Mouse (Mus musculus) stomach, postnatal 0 days (tissue): ENCODE measurements around the gene Gtf3c1. TPM values are rescaled to one million over a fixed set of nuclear protein-coding genes. Genes with fewer than 3 reads are reported as not detected.

Experiments
- ATAC-seq: fragments of 200-750 bp; cut with Nextera tagmentation; 2 replicates; pipeline ENCODE4 v1.8.0; 2017; ENCODE audit not compliant: low FRiP score, low TSS enrichment
- DNase-seq: peaks from one replicate; pipeline ENCODE4 v3.0.0-alpha.2; 2016; ENCODE audit warnings: low spot score
- H3K27ac ChIP-seq: fragments of 300-500 bp; sonication (generic); replicated peaks from 2 replicates; pipeline ENCODE4 v1.5.1; 2014; ENCODE audit warnings: mild to moderate bottlenecking, control low read depth
- H3K27me3 ChIP-seq: fragments of 300-500 bp; sonication (generic); 2 replicates; pipeline ENCODE4 v1.6.1; 2014; ENCODE audit warnings: low read length; ENCODE audit not compliant: control insufficient read depth, insufficient read depth
- H3K36me3 ChIP-seq: fragments of 300-500 bp; sonication (generic); 2 replicates; pipeline ENCODE4 v1.6.1; 2014; ENCODE audit warnings: low read length, mixed read lengths; ENCODE audit not compliant: control insufficient read depth, insufficient read depth
- H3K4me1 ChIP-seq: fragments of 300-500 bp; sonication (generic); replicated peaks from 2 replicates; pipeline ENCODE4 v1.6.1; 2014; ENCODE audit warnings: antibody characterized with exemption; ENCODE audit not compliant: control insufficient read depth, insufficient read depth
- H3K4me2 ChIP-seq: fragments of 300-500 bp; sonication (generic); replicated peaks from 2 replicates; pipeline ENCODE4 v1.6.1; 2014; ENCODE audit warnings: low read depth, mild to moderate bottlenecking, control low read depth, moderate library complexity
- H3K4me3 ChIP-seq: fragments of 300-500 bp; sonication (generic); 2 replicates; pipeline ENCODE4 v1.5.1; 2014; ENCODE audit warnings: low read depth, low read length, control low read depth
- H3K9ac ChIP-seq: fragments of 300-500 bp; sonication (generic); 2 replicates; pipeline ENCODE4 v1.6.1; 2014; ENCODE audit warnings: mild to moderate bottlenecking, low read length, control low read depth, mixed read lengths
- H3K9me3 ChIP-seq: fragments of 300-500 bp; sonication (generic); 2 replicates; pipeline ENCODE4 v1.6.1; 2016; ENCODE audit warnings: low read length; ENCODE audit not compliant: control insufficient read depth
- CTCF ChIP-seq: IDR thresholded peaks from 2 replicates; pipeline ENCODE4 v1.5.1; 2016; ENCODE audit warnings: antibody characterized with exemption, low read depth, mild to moderate bottlenecking, moderate library complexity
- EP300 ChIP-seq: optimal IDR thresholded peaks from 2 replicates; pipeline ENCODE3; 2016; ENCODE audit warnings: antibody characterized with exemption
- WGBS: fragments of 180-500 bp; shearing (Covaris S2); extraction: QIAGEN DNeasy Blood & Tissue Kit; methylation state at CpG from one replicate; pipeline ENCODE4 v1.1.7; 2014; 5-methylcytosine and 5-hydroxymethylcytosine counted together
- polyA plus RNA-seq: library from polyadenylated mRNA; unstranded; fragments of >200 nt; fragmentation: Nextera tagmentation; extraction: Ambion mirVana; gene quantifications from 2 replicates; pipeline ENCODE4 v1.2.1, GENCODE M21; 2015

The Gtf3c1 gene
- polyA plus RNA-seq, 1 experiment from 2014 or later: 6.6 TPM

DNA sequence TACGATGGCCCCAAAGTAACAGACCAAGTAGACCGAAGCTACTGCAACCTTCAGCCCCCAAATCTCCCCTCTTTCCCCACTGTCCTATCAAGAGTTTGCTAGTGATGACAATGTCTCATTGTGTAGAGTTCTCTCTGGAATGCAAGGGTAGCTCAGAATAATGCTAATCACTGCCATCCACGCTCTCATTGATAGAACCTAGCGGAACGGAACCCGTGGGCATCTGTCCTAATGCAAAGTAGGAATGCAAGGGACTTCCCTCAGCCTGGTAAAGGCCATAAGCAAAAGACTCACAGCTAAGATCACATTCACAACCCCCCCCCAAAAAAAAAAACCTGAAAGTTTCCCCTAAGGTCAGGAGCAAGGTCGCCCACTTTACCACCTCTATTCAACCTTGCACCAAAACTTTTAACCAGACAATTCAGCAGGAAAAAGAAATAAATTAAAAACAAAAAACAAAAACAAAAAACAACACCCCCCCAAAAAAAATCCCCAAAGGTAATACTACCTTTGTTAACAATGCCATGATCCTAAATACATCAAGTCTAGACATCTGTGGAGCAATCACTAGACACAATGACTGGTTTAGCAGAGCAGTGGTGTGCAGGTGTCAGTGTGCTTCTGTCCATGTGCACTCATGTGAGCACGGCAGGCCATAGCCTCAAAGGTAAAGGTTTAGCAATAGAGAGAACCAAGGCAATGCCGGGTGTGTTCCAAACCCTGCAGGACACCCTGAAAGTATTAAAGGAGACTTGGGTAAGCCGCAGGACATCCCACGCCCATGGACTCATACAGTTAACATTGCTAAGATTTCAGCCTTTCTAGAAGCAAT lies 109.8 kb downstream of the Gtf3c1 start:
- H3K27me3 ChIP-seq: no peaks in the 10 kb centered on the region
- H3K27ac ChIP-seq: no peak overlapping the region
- no peak overlapping the region for H3K4me3 ChIP-seq
- H3K36me3 ChIP-seq: no peaks in the 10 kb centered on the region
- no peak overlapping the region for H3K9ac ChIP-seq
- no peak for ATAC-seq
- no peak overlapping the region for H3K4me2 ChIP-seq
- DNase-seq: no peak
- H3K9me3 ChIP-seq: no peaks in the 10 kb centered on the region
- H3K4me1 ChIP-seq: no peaks in the 10 kb centered on the region
- 94% methylated on average over 11 of the region's 11 CpGs for WGBS
- TF ChIP-seq EP300 (no peak), CTCF (no peak)

DNA sequence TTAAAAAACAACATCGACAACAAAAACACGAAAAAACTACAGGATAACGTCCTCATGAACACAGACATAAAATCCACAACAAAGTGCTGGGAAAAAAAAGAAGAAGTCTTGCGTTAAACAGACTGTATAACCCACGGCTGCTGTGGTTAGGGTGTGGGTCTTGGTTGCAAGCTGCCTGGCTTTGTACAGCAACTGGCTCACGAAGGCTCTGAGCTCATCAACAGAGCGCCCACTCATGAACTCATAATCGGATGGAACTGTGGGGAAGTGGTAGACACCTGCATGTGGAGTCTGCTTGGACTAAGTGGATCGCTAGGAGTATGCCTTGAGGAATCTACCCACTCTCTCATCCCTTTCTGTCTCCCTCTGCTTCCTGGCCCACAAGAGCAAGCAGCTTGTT lies 110.5 kb downstream of the Gtf3c1 start:
- H3K27ac ChIP-seq: no peak overlapping the region
- no peak overlapping the region for H3K4me3 ChIP-seq
- no peaks in the 10 kb centered on the region for H3K27me3 ChIP-seq
- ATAC-seq: no peak
- H3K9ac ChIP-seq: no peak overlapping the region
- no peaks in the 10 kb centered on the region for H3K4me1 ChIP-seq
- 87% methylated on average over 9 of the region's 9 CpGs for WGBS
- no peak for DNase-seq
- TF ChIP-seq CTCF: no peak
- no peak for TF ChIP-seq EP300
- H3K36me3 ChIP-seq: no peaks in the 10 kb centered on the region
- no peak overlapping the region for H3K4me2 ChIP-seq
- H3K9me3 ChIP-seq: no peaks in the 10 kb centered on the region

DNA sequence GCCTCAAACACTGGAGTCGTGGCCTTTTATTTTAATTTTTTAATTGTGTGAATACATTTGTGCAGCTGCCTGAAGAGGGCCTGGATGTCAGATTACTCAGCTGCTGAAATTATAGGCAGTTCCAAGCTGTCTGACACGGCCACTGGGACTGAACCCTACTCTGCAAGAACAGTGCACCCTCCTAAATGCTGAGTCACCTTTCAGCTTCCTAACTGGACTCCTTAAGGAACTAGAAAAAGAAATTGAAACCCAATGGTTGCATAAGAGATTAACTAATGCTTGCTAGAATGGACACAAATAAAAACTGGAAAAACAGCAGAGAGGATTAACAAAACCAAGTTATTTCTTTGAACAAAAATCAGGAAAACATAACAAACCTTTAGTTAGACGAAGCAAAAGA lies 111.2 kb downstream of the Gtf3c1 start:
- Histone ChIP-seq H3K36me3 (no peaks in the 10 kb centered on the region), H3K4me2 (no peak overlapping the region), H3K27me3 (no peaks in the 10 kb centered on the region), H3K9ac (no peak overlapping the region), H3K27ac (no peak overlapping the region), H3K4me3 (no peak overlapping the region), H3K9me3 (no peaks in the 10 kb centered on the region), H3K4me1 (no peaks in the 10 kb centered on the region)
- WGBS: 42% methylated on average over 3 of the region's 3 CpGs
- no peak for DNase-seq
- no peak for ATAC-seq
- TF ChIP-seq EP300 (no peak), CTCF (no peak)

DNA sequence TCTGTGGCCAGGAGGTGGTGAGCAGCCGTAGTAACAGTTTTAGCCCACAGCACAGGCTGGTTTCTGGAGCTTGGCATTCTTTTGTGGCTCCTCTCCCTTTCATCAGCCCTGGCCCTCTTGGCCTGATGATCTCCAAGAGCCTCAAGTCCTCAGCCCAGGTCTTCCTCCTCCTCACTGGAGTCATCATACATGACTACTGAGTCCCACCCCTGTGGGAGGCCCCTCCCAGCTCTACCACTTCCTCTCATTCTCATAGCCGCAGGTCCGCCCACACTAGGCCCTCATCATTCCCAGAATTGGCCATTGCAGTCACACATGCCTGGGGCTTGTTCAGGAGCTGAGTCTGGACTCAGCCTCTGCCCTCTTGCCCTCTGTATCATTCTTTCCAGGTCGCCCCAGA lies 113.7 kb downstream of the Gtf3c1 start:
- Histone ChIP-seq H3K9ac (no peak overlapping the region), H3K4me2 (no peak overlapping the region), H3K36me3 (no peaks in the 10 kb centered on the region), H3K4me1 (no peaks in the 10 kb centered on the region), H3K9me3 (no peaks in the 10 kb centered on the region), H3K27ac (no peak overlapping the region), H3K27me3 (no peaks in the 10 kb centered on the region), H3K4me3 (no peak overlapping the region)
- WGBS: 80% methylated on average over 4 of the region's 4 CpGs
- no peak for TF ChIP-seq CTCF
- TF ChIP-seq EP300: no peak
- DNase-seq: no peak
- ATAC-seq: no peak

Other genes with a start within 250 kb of the Gtf3c1 start
- 77.0 and 77.9 TPM in 2 replicates for gene Nsmce1, start 216.2 kb downstream of the Gtf3c1 start, polyA plus RNA-seq
- 13.4 and 13.9 TPM in 2 replicates for gene Il4ra, start 155.7 kb downstream of the Gtf3c1 start, polyA plus RNA-seq
- gene Il21r, start 104.4 kb downstream of the Gtf3c1 start, polyA plus RNA-seq: 0.29 and 0.45 TPM in 2 replicates
- 2.1 and 2.4 TPM in 2 replicates for gene D430042O09Rik, start 108 bp upstream of the Gtf3c1 start, polyA plus RNA-seq